Mouse (Mus musculus) neural tube, embryonic 14.5 days (tissue): ENCODE results near the gene Arhgef12. TPM values are rescaled to one million over a fixed set of nuclear protein-coding genes. Genes with fewer than 3 reads are reported as not detected.
A peak's percentile ranks its signal among the peaks of the same experiment; 100 is the strongest.

Experiments
- ATAC-seq: fragments of 200-750 bp; cut with Nextera tagmentation; 2 replicates; pipeline ENCODE4 v1.8.0; 2017; ENCODE audit warnings: low read depth, mild to moderate bottlenecking, moderate TSS enrichment, moderate library complexity
- H3K27ac ChIP-seq: fragments of 300-500 bp; sonication (generic); 2 replicates; pipeline ENCODE4 v1.5.1; 2014; ENCODE audit warnings: low read depth, mild to moderate bottlenecking, control low read depth, low read length, moderate library complexity, mixed read lengths
- H3K27me3 ChIP-seq: fragments of 300-500 bp; sonication (generic); 2 replicates; pipeline ENCODE4 v1.6.1; 2014; ENCODE audit warnings: low read length; ENCODE audit not compliant: control insufficient read depth, insufficient read depth
- H3K36me3 ChIP-seq: fragments of 300-500 bp; sonication (generic); 2 replicates; pipeline ENCODE4 v1.6.1; 2014; ENCODE audit warnings: low read length, mixed read lengths; ENCODE audit not compliant: control insufficient read depth, insufficient read depth
- H3K4me1 ChIP-seq: fragments of 300-500 bp; sonication (generic); 2 replicates; pipeline ENCODE4 v1.6.1; 2014; ENCODE audit warnings: low read length; ENCODE audit not compliant: control insufficient read depth, insufficient read depth
- H3K4me2 ChIP-seq: fragments of 300-500 bp; sonication (generic); 2 replicates; pipeline ENCODE4 v1.6.1; 2014; ENCODE audit warnings: mild to moderate bottlenecking, low read depth, low read length, control low read depth
- H3K4me3 ChIP-seq: fragments of 300-500 bp; sonication (generic); 2 replicates; pipeline ENCODE4 v1.5.1; 2014; ENCODE audit warnings: low read depth, low read length, control low read depth, mixed read lengths
- H3K9ac ChIP-seq: fragments of 300-500 bp; sonication (generic); replicated peaks from 2 replicates; pipeline ENCODE4 v1.6.1; 2014; ENCODE audit warnings: low read depth, mild to moderate bottlenecking, control low read depth, low read length, mixed read lengths
- H3K9me3 ChIP-seq: fragments of 300-500 bp; sonication (generic); 2 replicates; pipeline ENCODE4 v1.6.1; 2016; ENCODE audit warnings: low read length; ENCODE audit not compliant: control insufficient read depth
- WGBS: fragments of 180-500 bp; shearing (Covaris S2); extraction: QIAGEN DNeasy Blood & Tissue Kit; methylation state at CpG from one replicate; pipeline ENCODE4 v1.1.7; 2014; 5-methylcytosine and 5-hydroxymethylcytosine counted together
- polyA plus RNA-seq: library from polyadenylated mRNA; unstranded; fragments of >200 nt; fragmentation: Nextera tagmentation; extraction: Ambion mirVana; gene quantifications from 2 replicates; pipeline ENCODE4 v1.2.1, GENCODE M21; 2014

Arhgef12 gene
- polyA plus RNA-seq, 1 experiment from 2014 or later = 51.4 TPM

- peaks cover 3% of the 10 kb centered on the region; the same call in 1 of the 2 replicates for H3K4me1 ChIP-seq
- no peaks in the 10 kb centered on the region for H3K36me3 ChIP-seq
- no peak overlapping the region for H3K27ac ChIP-seq
- H3K4me2 ChIP-seq = no peak overlapping the region
- H3K4me3 ChIP-seq = no peak overlapping the region
- no peaks in the 10 kb centered on the region for H3K9me3 ChIP-seq
- WGBS = 72% methylated on average over 7 of the region's 7 CpGs
- H3K9ac ChIP-seq = no peak overlapping the region
- no peaks in the 10 kb centered on the region for H3K27me3 ChIP-seq
- ATAC-seq = no peak
Observed at GRCm38 (mm10) chr9:42945174-42945573, 161.9 kb downstream of the Arhgef12 start.

DNA sequence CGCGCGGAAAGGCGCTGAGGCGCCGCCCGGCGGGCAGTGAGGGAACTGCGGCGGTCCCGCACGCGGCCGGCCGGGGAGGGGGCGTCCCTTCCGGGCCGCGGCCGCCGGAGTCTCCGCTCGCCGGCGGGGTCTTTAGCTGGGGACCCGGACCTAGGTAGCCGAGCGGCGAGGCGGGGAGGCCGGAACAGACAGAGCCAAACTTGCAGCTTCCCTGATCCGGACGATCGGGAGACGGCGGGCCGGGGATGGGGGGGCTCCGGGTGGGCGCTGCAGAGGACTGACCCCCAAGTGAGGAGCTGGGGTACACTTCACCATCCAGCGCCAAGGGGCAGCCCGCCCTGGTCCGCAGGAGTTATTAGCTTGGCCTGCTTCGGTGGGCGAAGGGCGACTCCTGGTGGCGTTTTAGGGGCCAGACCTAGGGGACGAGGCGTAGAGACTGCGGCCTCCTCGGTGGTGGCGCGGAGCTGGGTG lies 162.5 kb downstream of the Arhgef12 start:
- no peaks in the 10 kb centered on the region for H3K9me3 ChIP-seq
- peak overlapping the region; percentile 84 for H3K4me2 ChIP-seq
- H3K9ac ChIP-seq = peak overlapping the region; percentile 91
- ATAC-seq = peak; percentile 94
- no peaks in the 10 kb centered on the region for H3K27me3 ChIP-seq
- no peaks in the 10 kb centered on the region for H3K36me3 ChIP-seq
- H3K4me1 ChIP-seq = peaks cover 3% of the 10 kb centered on the region; the same call in 1 of the 2 replicates
- peak overlapping the region; percentile 75 for H3K4me3 ChIP-seq
- 0 out of 2 replicates have a peak overlapping the region, but pooled peaks have one; percentile 29 for H3K27ac ChIP-seq
- WGBS = 0% methylated on average over 25 of the region's 52 CpGs

GRCm38 (mm10) chr9:42943781-42944535 lies 163.1 kb downstream of the Arhgef12 start, which contains the start of gene Grik4:
Gene Grik4, minus strand, starts transcription at chr9:42944493.
- Histone ChIP-seq H3K27ac (peak within 1 kb of the TSS; percentile 57), H3K36me3 (no peaks in the 10 kb centered on the region), H3K27me3 (no peaks in the 10 kb centered on the region), H3K9me3 (no peaks in the 10 kb centered on the region), H3K9ac (peak within 1 kb of the TSS; percentile 91), H3K4me3 (peak within 1 kb of the TSS; percentile 75), H3K4me2 (peak within 1 kb of the TSS; percentile 84), H3K4me1 (peaks cover 3% of the 10 kb centered on the region; the same call in 1 of the 2 replicates)
- under 1% methylated on average over 65 of the region's 68 CpGs for WGBS
- peak; percentile 83 for ATAC-seq

DNA sequence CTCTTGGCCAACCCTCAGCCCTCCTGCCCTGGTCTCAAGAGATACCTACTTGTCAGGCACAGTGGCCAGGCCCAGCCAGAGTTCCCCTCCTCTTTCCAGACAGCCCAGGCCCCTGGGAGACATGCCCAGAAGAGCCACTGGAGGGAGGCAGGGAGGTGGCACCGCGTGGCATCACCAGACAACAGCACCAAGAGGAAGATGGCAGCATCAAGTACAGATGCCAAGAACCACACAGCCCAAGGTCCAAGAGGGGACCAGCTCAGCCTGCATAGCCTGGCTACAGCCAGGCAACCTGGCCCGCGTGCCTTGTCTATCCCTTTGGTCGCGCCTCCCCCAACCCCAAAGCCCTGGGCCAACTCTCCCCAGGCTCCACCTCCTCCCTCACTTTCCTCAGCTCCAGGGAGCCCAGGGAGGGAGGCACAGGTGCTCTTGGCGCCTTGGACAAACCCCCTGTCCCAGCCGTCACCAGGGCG lies 163.9 kb downstream of the Arhgef12 start:
- Histone ChIP-seq H3K4me2 (peak overlapping the region; percentile 84), H3K9me3 (no peaks in the 10 kb centered on the region), H3K27me3 (no peaks in the 10 kb centered on the region), H3K27ac (peak overlapping the region; percentile 57), H3K9ac (peak overlapping the region; percentile 91), H3K36me3 (no peaks in the 10 kb centered on the region), H3K4me1 (peaks cover 3% of the 10 kb centered on the region; the same call in 1 of the 2 replicates), H3K4me3 (peak overlapping the region; percentile 75)
- peak; percentile 36 for ATAC-seq
- WGBS = 3% methylated on average over 9 of the region's 9 CpGs

GRCm38 (mm10) chr9:42942148-42942547 lies 164.9 kb downstream of the Arhgef12 start:
- Histone ChIP-seq H3K36me3 (no peaks in the 10 kb centered on the region), H3K4me1 (peaks cover 3% of the 10 kb centered on the region; the same call in 1 of the 2 replicates), H3K4me2 (peak overlapping the region; percentile 84), H3K9ac (no peak overlapping the region), H3K27me3 (no peaks in the 10 kb centered on the region), H3K4me3 (peak overlapping the region; percentile 75; the same call in 1 of the 2 replicates), H3K9me3 (no peaks in the 10 kb centered on the region), H3K27ac (no peak overlapping the region)
- ATAC-seq = no peak
- WGBS = 58% methylated on average over 4 of the region's 4 CpGs

DNA sequence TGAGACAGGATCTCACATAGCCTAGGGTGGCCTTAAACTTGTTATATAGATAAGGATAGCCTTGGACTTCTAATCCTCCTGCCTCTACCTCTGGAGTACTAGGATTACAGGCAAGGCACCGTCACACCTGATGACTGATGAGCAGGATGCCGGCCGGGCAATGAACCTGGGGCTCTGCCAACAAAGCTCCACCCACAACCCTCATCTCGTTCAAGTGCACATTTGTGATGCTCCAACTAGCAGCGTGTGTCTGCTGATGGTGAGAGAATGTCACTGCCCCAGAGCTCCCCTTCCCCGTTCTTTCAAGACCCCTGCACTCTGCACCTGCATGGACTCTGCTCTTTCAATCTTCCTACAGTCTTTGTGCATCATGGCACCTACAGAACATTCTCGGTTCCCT lies 174.9 kb downstream of the Arhgef12 start:
- WGBS = 34% methylated on average over 7 of the region's 7 CpGs
- Histone ChIP-seq H3K9me3 (no peaks in the 10 kb centered on the region), H3K4me2 (no peak overlapping the region), H3K27me3 (no peaks in the 10 kb centered on the region), H3K27ac (no peak overlapping the region), H3K9ac (no peak overlapping the region), H3K4me3 (no peak overlapping the region), H3K4me1 (no peaks in the 10 kb centered on the region), H3K36me3 (no peaks in the 10 kb centered on the region)
- ATAC-seq = no peak

- Histone ChIP-seq H3K9me3 (no peaks in the 10 kb centered on the region), H3K9ac (no peak overlapping the region), H3K4me3 (no peak overlapping the region), H3K36me3 (no peaks in the 10 kb centered on the region), H3K27ac (no peak overlapping the region; the same call in 1 of the 2 replicates), H3K4me2 (no peak overlapping the region), H3K27me3 (no peaks in the 10 kb centered on the region), H3K4me1 (no peaks in the 10 kb centered on the region)
- WGBS = 51% methylated on average over 10 of the region's 10 CpGs
- peak; percentile 60; the same call in 1 of the 2 replicates for ATAC-seq
Observed at GRCm38 (mm10) chr9:42927498-42927897, 179.5 kb downstream of the Arhgef12 start.

DNA sequence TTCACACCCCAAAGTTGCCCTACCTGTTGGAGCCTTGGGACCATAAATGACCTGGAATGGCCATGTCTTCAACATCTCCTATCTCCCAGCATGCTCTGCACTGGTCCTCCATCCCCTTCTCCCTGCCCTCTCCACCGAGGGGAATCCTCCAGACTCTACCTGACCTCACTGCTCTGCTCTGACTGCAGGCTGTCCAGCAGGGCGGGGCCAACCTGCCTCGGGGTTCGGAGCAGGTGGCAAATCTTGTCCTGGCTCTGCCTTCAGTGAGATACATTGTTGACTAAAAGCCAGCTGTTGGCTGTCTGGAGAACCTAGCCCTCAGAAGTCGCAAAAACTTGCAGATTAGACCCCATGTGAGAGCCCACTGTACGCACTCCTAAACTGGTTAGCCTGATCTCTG lies 180.5 kb downstream of the Arhgef12 start:
- Histone ChIP-seq H3K27ac (no peak overlapping the region), H3K4me2 (no peak overlapping the region), H3K27me3 (no peaks in the 10 kb centered on the region), H3K9me3 (no peaks in the 10 kb centered on the region), H3K4me1 (no peaks in the 10 kb centered on the region), H3K4me3 (no peak overlapping the region), H3K36me3 (no peaks in the 10 kb centered on the region), H3K9ac (no peak overlapping the region)
- no peak for ATAC-seq
- 91% methylated on average over 6 of the region's 6 CpGs for WGBS

DNA sequence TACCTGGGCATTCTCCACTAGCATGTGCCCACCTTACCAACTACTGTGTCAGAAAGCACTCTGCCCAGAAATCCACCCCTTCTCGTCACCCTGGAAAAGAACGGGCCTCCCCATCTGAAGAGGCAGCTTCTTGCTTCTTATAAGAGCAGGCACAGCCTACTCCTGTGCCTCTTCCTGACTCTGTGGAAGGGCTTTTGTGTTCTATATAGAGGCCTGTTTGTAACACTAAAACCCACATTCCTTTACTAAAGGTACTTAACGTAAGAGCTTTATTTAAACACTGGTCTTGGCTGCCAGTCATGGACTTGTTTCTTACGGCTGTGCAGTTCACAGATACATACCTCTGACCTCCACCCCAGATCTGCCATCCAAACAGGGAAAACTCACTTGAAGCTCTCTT lies 185.2 kb downstream of the Arhgef12 start:
- H3K9me3 ChIP-seq = no peaks in the 10 kb centered on the region
- H3K27ac ChIP-seq = no peak overlapping the region
- no peaks in the 10 kb centered on the region for H3K4me1 ChIP-seq
- no peaks in the 10 kb centered on the region for H3K36me3 ChIP-seq
- no peak overlapping the region for H3K4me3 ChIP-seq
- H3K4me2 ChIP-seq = no peak overlapping the region
- 79% methylated on average over 4 of the region's 4 CpGs for WGBS
- no peak for ATAC-seq
- H3K9ac ChIP-seq = no peak overlapping the region
- H3K27me3 ChIP-seq = no peaks in the 10 kb centered on the region
